Mouse (Mus musculus) 3134 (cell line): Measurements from ENCODE around the gene Lrrc8c.

Experiments used
- DNase-seq: peaks from one replicate; pipeline ENCODE4 v3.0.0-alpha.2; 2011; ENCODE audit warnings: low spot score; ENCODE audit not compliant: insufficient read length; ENCODE audit errors: extremely low read depth

Gene Lrrc8c

GRCm38 (mm10) chr5:105500132-105501121, 18.8 kb upstream of the Lrrc8c start:
- DNase-seq: peak; percentile 48

GRCm38 (mm10) chr5:105501136-105501535, 18.1 kb upstream of the Lrrc8c start:
- DNase-seq: no peak

GRCm38 (mm10) chr5:105508813-105509212, 10.4 kb upstream of the Lrrc8c start:
- DNase-seq: no peak

DNA sequence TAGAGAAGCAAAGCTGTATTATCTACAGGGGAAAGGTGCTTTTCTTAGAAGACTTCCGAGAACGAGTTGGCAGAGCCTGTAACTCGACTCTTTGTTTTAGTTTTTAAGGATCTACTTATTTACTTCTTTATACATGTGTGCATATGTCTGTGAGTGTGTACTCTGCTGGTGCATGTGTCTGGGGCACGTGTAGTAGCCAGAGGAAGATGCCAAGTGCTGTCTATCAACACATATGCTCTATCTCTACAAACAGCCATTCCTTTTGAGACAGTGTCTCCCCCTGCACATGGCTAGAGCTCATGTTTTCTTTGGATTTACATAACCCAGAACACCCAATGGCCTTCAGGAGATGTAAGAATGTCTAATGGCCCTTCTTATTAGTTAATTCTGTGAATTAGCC, 6.9 kb upstream of the Lrrc8c start:
- no peak for DNase-seq

DNA sequence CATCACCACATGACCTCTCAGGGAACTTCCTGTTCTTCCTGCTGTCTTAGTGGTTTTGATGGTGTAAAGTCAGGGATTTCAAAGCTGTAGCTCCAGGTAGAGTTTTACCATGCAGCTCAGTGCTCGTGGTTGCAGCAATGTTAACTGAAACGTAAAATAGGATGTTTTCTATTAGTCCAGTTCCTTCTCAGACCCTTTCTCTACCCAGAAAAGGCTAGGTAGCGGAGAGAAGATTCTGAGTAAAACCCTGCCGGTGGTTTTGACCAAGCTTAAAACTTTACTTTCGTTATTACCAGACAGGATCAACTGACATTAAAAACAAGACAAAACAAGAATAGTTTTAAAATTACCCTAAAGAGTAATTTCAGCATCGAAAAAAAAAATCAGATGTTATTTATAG, 3.7 kb upstream of the Lrrc8c start:
- DNase-seq: no peak

DNA sequence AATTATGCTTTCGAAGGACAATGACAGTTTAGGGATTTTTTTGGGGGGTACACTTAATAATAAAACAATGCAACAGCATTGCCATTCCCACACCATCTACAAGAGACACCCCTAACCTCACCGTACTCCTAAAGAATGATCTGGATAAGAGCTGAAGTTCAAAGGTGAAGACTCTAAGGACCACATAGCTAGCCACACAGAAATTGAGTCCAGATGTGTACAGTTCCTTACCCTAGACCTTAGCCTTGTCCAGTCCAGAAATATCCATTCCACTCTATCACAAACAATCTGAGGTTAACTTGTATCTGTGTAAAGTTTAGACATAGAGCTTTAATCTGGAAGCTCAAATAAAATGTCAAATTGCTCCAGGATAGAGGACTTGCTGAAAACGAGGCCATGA, 2.9 kb upstream of the Lrrc8c start:
- DNase-seq: no peak

GRCm38 (mm10) chr5:105517992-105518625, 1.1 kb upstream of the Lrrc8c start:
- no peak for DNase-seq

- no peak for DNase-seq
These were observed 527 bp upstream of the Lrrc8c start for GRCm38 (mm10) chr5:105518626-105519095.

- no peak for DNase-seq
These were observed 750 bp downstream of the Lrrc8c start for GRCm38 (mm10) chr5:105519976-105520300.

DNA sequence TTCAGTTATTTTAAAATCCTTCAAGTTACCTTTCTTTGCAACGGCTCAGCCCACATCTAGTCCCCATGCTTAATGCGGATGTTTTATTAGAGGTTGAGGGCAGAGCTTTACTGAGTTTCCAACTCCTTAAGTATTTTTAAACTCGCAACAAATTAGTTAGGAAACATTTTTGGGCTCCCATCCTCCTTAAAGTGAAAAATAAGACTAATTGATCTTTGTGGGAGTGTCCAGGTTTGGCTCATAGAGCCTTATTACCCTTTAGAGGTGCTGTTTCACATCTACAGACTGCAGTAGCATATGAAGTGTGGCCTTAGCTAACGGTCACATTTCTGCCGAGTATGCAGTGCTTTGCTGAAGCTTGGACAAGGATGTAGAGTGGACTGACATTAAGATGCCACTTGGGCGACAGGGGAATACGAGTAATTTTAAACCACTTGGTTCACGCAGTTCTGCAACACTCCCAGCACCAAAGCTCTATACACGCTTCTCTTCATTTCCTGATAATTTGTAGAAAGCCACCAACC, 1.3 kb downstream of the Lrrc8c start:
- no peak for DNase-seq

GRCm38 (mm10) chr5:105523452-105523851, 4.3 kb downstream of the Lrrc8c start:
- DNase-seq: no peak

- DNase-seq: no peak
These were observed 5.8 kb downstream of the Lrrc8c start for GRCm38 (mm10) chr5:105525004-105525403.

- DNase-seq: no peak
These were observed 7.0 kb downstream of the Lrrc8c start for GRCm38 (mm10) chr5:105526107-105526645.

- DNase-seq: no peak
These were observed 7.6 kb downstream of the Lrrc8c start for GRCm38 (mm10) chr5:105526766-105527165.

- no peak for DNase-seq
These were observed 8.5 kb downstream of the Lrrc8c start for GRCm38 (mm10) chr5:105527477-105528331.

DNA sequence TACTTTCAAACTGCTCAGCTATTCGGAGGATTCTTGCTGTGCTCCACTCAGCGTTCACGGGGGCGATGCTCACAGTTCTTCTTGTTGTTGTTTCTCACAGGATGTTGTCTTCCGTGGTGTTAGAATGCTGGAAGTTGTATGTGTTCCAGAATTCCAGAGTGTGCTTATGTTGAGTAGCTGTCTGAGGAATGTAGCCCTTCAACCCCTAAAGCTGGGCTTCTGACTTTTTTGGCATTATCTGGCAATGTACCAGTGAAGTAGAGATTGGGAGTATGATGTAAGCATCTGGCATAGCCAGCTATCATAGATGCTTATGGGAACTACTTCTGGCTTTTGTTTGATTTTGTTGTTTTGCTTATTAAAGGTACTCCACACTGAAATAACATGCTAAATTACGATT, 11.4 kb downstream of the Lrrc8c start:
- no peak for DNase-seq

- DNase-seq: no peak
These were observed 16.0 kb downstream of the Lrrc8c start for GRCm38 (mm10) chr5:105535186-105535585.

- no peak for DNase-seq
These were observed 17.0 kb downstream of the Lrrc8c start for GRCm38 (mm10) chr5:105536172-105536571.

GRCm38 (mm10) chr5:105537101-105537723, 18.0 kb downstream of the Lrrc8c start:
- DNase-seq: no peak

DNA sequence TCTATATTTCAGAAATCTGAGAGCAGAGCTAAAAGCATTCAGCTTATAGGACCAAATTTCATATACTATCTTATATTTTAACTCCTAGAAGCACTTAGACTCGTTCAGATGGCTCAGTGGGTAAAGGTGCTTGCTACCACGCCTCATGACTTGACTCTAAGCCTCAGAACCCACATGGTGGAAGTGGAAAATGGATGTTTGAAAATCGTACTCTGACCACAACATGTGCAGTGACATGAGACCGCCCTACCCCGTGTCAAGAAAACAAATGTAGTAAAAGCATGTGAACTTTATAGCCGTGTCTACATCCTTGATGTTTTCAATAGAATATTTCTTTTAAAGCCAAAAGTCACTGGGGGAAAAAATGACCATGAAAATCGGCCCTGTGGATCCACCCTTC, 21.9 kb downstream of the Lrrc8c start:
- no peak for DNase-seq
